Mouse (Mus musculus) hindbrain, embryonic 13.5 days (tissue): ENCODE measurements around the gene Krt84. TPM values are rescaled to one million over a fixed set of nuclear protein-coding genes. Genes with fewer than 3 reads are reported as not detected.

Experiments
- ATAC-seq: fragments of 200-750 bp; cut with Nextera tagmentation; 2 replicates; pipeline ENCODE4 v1.8.0; 2017; ENCODE audit warnings: moderate TSS enrichment; ENCODE audit not compliant: low FRiP score
- H3K27ac ChIP-seq: fragments of 300-500 bp; sonication (generic); 2 replicates; pipeline ENCODE4 v1.5.1; 2015; ENCODE audit warnings: inconsistent platforms, mild to moderate bottlenecking, moderate library complexity
- H3K27me3 ChIP-seq: fragments of 300-500 bp; sonication (generic); 2 replicates; pipeline ENCODE4 v1.6.1; 2015; ENCODE audit warnings: mild to moderate bottlenecking, inconsistent platforms
- H3K36me3 ChIP-seq: fragments of 300-500 bp; sonication (generic); 2 replicates; pipeline ENCODE4 v1.6.1; 2015; ENCODE audit warnings: mild to moderate bottlenecking, inconsistent platforms
- H3K4me1 ChIP-seq: fragments of 300-500 bp; sonication (generic); replicated peaks from 2 replicates; pipeline ENCODE4 v1.6.1; 2015; ENCODE audit warnings: inconsistent platforms
- H3K4me2 ChIP-seq: fragments of 300-500 bp; sonication (generic); 2 replicates; pipeline ENCODE4 v1.6.1; 2015; ENCODE audit warnings: inconsistent platforms, mild to moderate bottlenecking, moderate library complexity
- H3K4me3 ChIP-seq: fragments of 300-500 bp; sonication (generic); 2 replicates; pipeline ENCODE4 v1.5.1; 2015; ENCODE audit warnings: mild to moderate bottlenecking, inconsistent platforms
- H3K9ac ChIP-seq: fragments of 300-500 bp; sonication (generic); 2 replicates; pipeline ENCODE4 v1.6.1; 2015; ENCODE audit warnings: mild to moderate bottlenecking, inconsistent platforms
- H3K9me3 ChIP-seq: fragments of 300-500 bp; sonication (generic); 2 replicates; pipeline ENCODE4 v1.6.1; 2016; ENCODE audit warnings: inconsistent platforms
- WGBS: fragments of 180-500 bp; shearing (Covaris S2); methylation state at CpG from one replicate; pipeline ENCODE4 v1.1.7; 2015; 5-methylcytosine and 5-hydroxymethylcytosine counted together
- microRNA-seq: library from miRNA; unstranded; fragments of <30 nt; microRNA quantifications from one replicate; pipeline ENCODE4, GENCODE M21; 2016
- polyA plus RNA-seq: library from polyadenylated mRNA; unstranded; fragments of >200 nt; fragmentation: Nextera tagmentation; extraction: Ambion mirVana; gene quantifications from 2 replicates; pipeline ENCODE4 v1.2.1, GENCODE M21; 2015

Krt84 gene
- polyA plus RNA-seq, 1 experiment from 2014 or later: 0.16 TPM

GRCm38 (mm10) chr15:101492718-101493117 lies 39.9 kb downstream of the Krt84 start:
- WGBS: 80% methylated on average over 8 of the region's 8 CpGs
- ATAC-seq: no peak

GRCm38 (mm10) chr15:101491431-101491830 lies 41.2 kb downstream of the Krt84 start, which contains the start of gene Krt83:
Gene Krt83, minus strand, starts transcription at chr15:101491512.
- H3K4me2 ChIP-seq: no peak within 1 kb of the TSS
- no peak within 1 kb of the TSS for H3K27ac ChIP-seq
- WGBS: 61% methylated on average over 6 of the region's 6 CpGs
- no peak within 1 kb of the TSS for H3K4me3 ChIP-seq
- no peak for ATAC-seq
- no peaks in the 10 kb centered on the region for H3K9me3 ChIP-seq
- no peaks in the 10 kb centered on the region for H3K36me3 ChIP-seq
- H3K27me3 ChIP-seq: no peaks in the 10 kb centered on the region
- no peak within 1 kb of the TSS for H3K9ac ChIP-seq
- no peaks in the 10 kb centered on the region; the same call in 1 of the 2 replicates for H3K4me1 ChIP-seq

More at GRCm38 (mm10) chr15:101492718-101493117, 39.9 kb downstream of the Krt84 start:
- Histone ChIP-seq H3K9me3 (no peaks in the 10 kb centered on the region), H3K27me3 (no peaks in the 10 kb centered on the region), H3K4me2 (no peak overlapping the region), H3K9ac (no peak overlapping the region), H3K36me3 (no peaks in the 10 kb centered on the region), H3K4me3 (no peak overlapping the region), H3K27ac (no peak overlapping the region), H3K4me1 (no peaks in the 10 kb centered on the region; the same call in 1 of the 2 replicates)

DNA sequence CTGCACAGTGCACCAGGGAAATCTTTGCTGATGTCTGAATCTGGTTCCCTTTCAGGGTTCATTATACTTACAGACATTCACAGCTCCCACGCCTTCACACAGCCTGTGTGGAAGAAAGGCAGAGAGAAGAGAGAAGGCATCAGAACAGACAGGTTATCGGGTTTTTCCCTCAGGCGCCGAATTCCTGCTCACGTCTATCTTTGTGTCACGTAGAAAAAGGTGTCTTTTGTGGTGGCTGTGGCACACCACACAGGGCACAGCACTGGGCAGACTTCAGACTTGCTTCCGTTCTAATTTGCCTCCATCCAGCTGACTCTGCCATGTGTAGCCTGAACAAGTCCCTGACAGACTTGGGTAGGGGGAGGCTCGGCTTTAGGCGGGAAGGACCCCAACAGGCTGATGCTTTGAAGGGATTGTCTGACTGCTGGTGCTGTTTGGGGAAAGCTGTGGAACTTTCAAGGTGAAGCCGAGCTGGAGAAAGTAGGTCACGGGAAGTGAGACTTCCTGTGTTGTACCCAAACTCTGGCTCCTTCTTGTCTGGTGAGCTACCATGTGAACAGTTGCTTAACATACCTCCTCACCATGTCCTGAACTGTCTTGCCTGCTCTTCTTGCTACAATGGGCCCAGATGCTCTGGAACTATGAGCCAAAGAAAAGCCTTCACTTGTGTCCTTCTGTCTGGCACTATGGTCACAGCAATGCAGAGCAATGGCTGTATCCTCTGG lies 46.5 kb downstream of the Krt84 start:
- no peak for ATAC-seq
- no peaks in the 10 kb centered on the region for H3K9me3 ChIP-seq
- no peaks in the 10 kb centered on the region for H3K27me3 ChIP-seq
- H3K27ac ChIP-seq: no peak overlapping the region
- peaks cover 7% of the 10 kb centered on the region; the same call in 1 of the 2 replicates for H3K4me1 ChIP-seq
- H3K9ac ChIP-seq: no peak overlapping the region
- no peak overlapping the region for H3K4me3 ChIP-seq
- 86% methylated on average over 11 of the region's 11 CpGs for WGBS
- H3K36me3 ChIP-seq: no peaks in the 10 kb centered on the region
- no peak overlapping the region for H3K4me2 ChIP-seq

DNA sequence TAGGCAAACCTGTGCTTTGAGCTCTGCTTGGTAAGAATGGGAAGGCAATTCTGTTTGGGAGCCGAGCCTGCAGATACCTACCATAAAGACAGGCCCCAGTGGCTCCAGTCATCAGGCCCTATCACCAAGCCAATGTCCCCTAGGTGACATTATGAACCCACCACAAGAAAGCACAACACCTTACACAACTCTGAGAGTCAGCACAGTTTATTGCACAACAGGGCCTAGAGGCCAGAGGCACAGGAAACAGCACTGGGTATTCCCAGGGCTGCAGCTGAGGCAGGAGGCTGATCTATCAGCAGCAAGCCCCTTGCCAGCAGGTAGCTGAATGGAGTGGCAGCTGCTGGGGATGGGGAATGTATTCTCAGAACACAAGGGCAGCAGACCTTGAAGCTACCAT lies 47.7 kb downstream of the Krt84 start:
- ATAC-seq: no peak
- 87% methylated on average over 1 of the region's 1 CpGs for WGBS
- no peaks in the 10 kb centered on the region for H3K9me3 ChIP-seq

DNA sequence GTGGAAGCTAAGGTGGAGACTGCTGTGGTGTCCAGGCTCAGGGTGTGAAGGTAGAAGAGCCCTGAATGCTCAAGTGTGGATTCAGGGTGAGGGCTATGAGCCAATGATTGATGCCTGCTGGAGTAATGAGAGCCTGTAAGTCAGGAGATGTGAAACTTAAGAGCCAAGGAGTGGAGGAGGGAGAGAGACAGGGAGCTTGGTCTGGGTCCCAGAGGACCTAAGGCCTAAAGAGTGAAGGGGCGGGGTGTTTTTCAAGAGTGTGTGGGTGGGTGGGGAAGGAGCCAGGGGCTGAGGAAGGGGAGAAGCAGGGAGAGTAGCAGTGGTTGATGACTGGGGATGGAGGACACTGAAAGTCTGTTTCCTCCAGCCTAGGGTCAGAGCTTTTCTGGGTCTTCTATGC lies 49.0 kb downstream of the Krt84 start:
- H3K4me2 ChIP-seq: no peak overlapping the region
- peaks cover 19% of the 10 kb centered on the region for H3K4me1 ChIP-seq
- 0 out of 2 replicates have a peak, but pooled peaks cover 4% of the 10 kb centered on the region for H3K27me3 ChIP-seq
- H3K9me3 ChIP-seq: no peaks in the 10 kb centered on the region
- H3K4me3 ChIP-seq: no peak overlapping the region
- 74% methylated on average over 1 of the region's 1 CpGs for WGBS
- H3K27ac ChIP-seq: no peak overlapping the region
- no peak overlapping the region for H3K9ac ChIP-seq
- no peak for ATAC-seq
- no peaks in the 10 kb centered on the region for H3K36me3 ChIP-seq

More for the DNA sequence above, 47.7 kb downstream of the Krt84 start:
- no peak overlapping the region for H3K4me2 ChIP-seq
- H3K27ac ChIP-seq: no peak overlapping the region
- peaks cover 7% of the 10 kb centered on the region; the same call in 1 of the 2 replicates for H3K4me1 ChIP-seq
- no peak overlapping the region for H3K9ac ChIP-seq
- no peaks in the 10 kb centered on the region for H3K27me3 ChIP-seq
- H3K4me3 ChIP-seq: no peak overlapping the region
- H3K36me3 ChIP-seq: no peaks in the 10 kb centered on the region

DNA sequence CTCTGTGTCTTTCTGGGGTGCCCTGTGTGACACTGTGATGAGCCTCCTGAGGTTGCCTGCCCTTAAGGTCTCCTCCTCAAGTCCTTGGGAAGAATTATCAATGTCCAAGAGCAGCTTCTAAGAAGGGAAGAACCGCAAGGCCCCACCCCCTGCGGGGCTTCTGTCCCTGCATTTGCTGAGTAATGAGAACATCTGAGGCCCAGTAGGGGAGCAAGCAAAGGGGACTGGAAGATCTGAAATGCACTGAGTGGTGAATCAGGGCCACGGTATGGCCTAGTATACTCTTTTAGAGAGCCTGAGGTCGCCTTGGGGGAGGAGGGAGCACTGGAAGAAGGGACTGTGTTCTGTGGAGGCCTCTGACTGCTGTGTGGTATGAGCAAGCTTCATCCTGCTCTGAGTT lies 50.6 kb downstream of the Krt84 start:
- Histone ChIP-seq H3K9me3 (no peaks in the 10 kb centered on the region), H3K4me2 (no peak overlapping the region), H3K36me3 (no peaks in the 10 kb centered on the region), H3K4me3 (no peak overlapping the region), H3K9ac (no peak overlapping the region), H3K27me3 (0 out of 2 replicates have a peak, but pooled peaks cover 8% of the 10 kb centered on the region), H3K27ac (no peak overlapping the region), H3K4me1 (peaks cover 19% of the 10 kb centered on the region)
- WGBS: 35% methylated on average over 4 of the region's 4 CpGs
- no peak for ATAC-seq

GRCm38 (mm10) chr15:101479666-101480060 lies 53.0 kb downstream of the Krt84 start:
- ATAC-seq: no peak
- H3K36me3 ChIP-seq: no peaks in the 10 kb centered on the region
- H3K9me3 ChIP-seq: no peaks in the 10 kb centered on the region
- H3K4me1 ChIP-seq: peaks cover 13% of the 10 kb centered on the region
- peak overlapping the region; percentile 63 for H3K9ac ChIP-seq
- peak overlapping the region; percentile 31 for H3K4me3 ChIP-seq
- no peak overlapping the region for H3K27ac ChIP-seq
- H3K4me2 ChIP-seq: peak overlapping the region; percentile 67
- 30% methylated on average over 11 of the region's 11 CpGs for WGBS
- 0 out of 2 replicates have a peak, but pooled peaks cover 12% of the 10 kb centered on the region for H3K27me3 ChIP-seq

- 0 out of 2 replicates have a peak, but pooled peaks cover 12% of the 10 kb centered on the region for H3K27me3 ChIP-seq
- peak overlapping the region; percentile 63 for H3K9ac ChIP-seq
- peak overlapping the region; percentile 67 for H3K4me2 ChIP-seq
- 13% methylated on average over 31 of the region's 31 CpGs for WGBS
- peak overlapping the region; percentile 31 for H3K4me3 ChIP-seq
- no peak for ATAC-seq
- H3K36me3 ChIP-seq: no peaks in the 10 kb centered on the region
- H3K4me1 ChIP-seq: peaks cover 13% of the 10 kb centered on the region
- no peak overlapping the region for H3K27ac ChIP-seq
- H3K9me3 ChIP-seq: no peaks in the 10 kb centered on the region
Measured at GRCm38 (mm10) chr15:101479007-101479665, 53.5 kb downstream of the Krt84 start.

Small RNAs within 50 kb of the gene (microRNA-seq; reads per million reads assigned to microRNA genes)
- gene Gm44393 (not detected), gene Gm44460 (not detected)

Other genes starting within 250 kb of the Krt84 start
- 82.9 and 84.6 TPM in 2 replicates for gene Atg101, start 248.5 kb downstream of the Krt84 start, polyA plus RNA-seq
- gene 6030408B16Rik, start 239.6 kb downstream of the Krt84 start, polyA plus RNA-seq: 0.56 and 0.66 TPM in 2 replicates
- gene Krt80, start 162.7 kb downstream of the Krt84 start, polyA plus RNA-seq: 0.09 and 0.10 TPM in 2 replicates
- 0.77 and 0.88 TPM in 2 replicates for gene Krt7, start 121.8 kb downstream of the Krt84 start, polyA plus RNA-seq
- 0.19 and 0.23 TPM in 2 replicates for gene Krt87, start 94.0 kb downstream of the Krt84 start, polyA plus RNA-seq
- gene Krt88, start 85.1 kb downstream of the Krt84 start, polyA plus RNA-seq: not detected in 2 replicates
- not detected in 2 replicates for gene Krt81, start 69.1 kb downstream of the Krt84 start, polyA plus RNA-seq
- not detected in 2 replicates for gene Krt86, start 59.3 kb downstream of the Krt84 start, polyA plus RNA-seq
- not detected in 2 replicates for gene Krt83, start 41.3 kb downstream of the Krt84 start, polyA plus RNA-seq
- gene Gm49425, start 15.6 kb downstream of the Krt84 start, polyA plus RNA-seq: not detected in 2 replicates
- gene Krt82, start 17.8 kb upstream of the Krt84 start, polyA plus RNA-seq: not detected in 2 replicates
- gene Krt90, start 30.1 kb upstream of the Krt84 start, polyA plus RNA-seq: 0.08 TPM in 1 of 2 replicates, not detected in the other
- 0.05 and 0.13 TPM in 2 replicates for gene Krt75, start 41.1 kb upstream of the Krt84 start, polyA plus RNA-seq
- gene Gm5414, start 95.4 kb upstream of the Krt84 start, polyA plus RNA-seq: not detected in 2 replicates
- gene Gm5478, start 114.6 kb upstream of the Krt84 start, polyA plus RNA-seq: not detected in 2 replicates
- gene Krt6b, start 147.5 kb upstream of the Krt84 start, polyA plus RNA-seq: not detected in 2 replicates
- not detected in 2 replicates for gene Krt6a, start 161.5 kb upstream of the Krt84 start, polyA plus RNA-seq
- gene Krt5, start 180.1 kb upstream of the Krt84 start, polyA plus RNA-seq: 0.12 and 0.38 TPM in 2 replicates
- gene Krt71, start 210.3 kb upstream of the Krt84 start, polyA plus RNA-seq: 0.31 and 0.45 TPM in 2 replicates